24 mouse cellular contexts compared by ENCODE assay signal in the genomic region with DNA sequence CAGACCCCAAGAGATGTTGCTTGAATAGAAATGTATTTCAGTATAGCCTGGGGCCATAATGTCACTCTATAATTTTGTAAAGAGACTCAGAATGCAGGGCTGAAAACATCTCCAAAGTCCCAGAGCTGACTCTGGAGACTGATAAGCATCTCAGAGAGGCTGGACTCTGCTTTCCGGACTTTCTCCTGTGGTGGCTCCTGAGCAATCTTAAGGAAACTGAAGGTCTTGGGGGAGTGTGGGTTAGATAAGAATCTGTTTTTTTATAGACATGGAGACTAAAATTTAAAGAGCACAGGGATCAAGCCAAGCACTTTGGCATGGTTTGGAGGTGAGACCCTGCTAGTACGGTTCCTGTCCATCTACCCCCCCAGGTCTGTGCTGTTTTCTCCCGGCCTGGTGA.
"Had no signal": no experiment of that assay in that cellular context is flagged by ENCODE, and none has a peak within 500 bp of the region (broad histone marks: within the 10 kb centered on the region; RNA-seq: fewer than 3 reads in every experiment).

No protein-coding gene starts in this region.

- H3K4me1 ChIP-seq: heart, embryonic 10.5 days; heart, embryonic 12.5 days; hindbrain, embryonic 15.5 days; kidney, embryonic 15.5 days; limb, embryonic 15.5 days had no signal

- H3K27ac ChIP-seq: gastrocnemius, adult 2 months; heart, embryonic 10.5 days; hindbrain, embryonic 13.5 days; hindbrain, embryonic 15.5 days; hindbrain, postnatal 0 days; kidney, embryonic 15.5 days; kidney, postnatal 0 days; limb, embryonic 13.5 days; limb, embryonic 15.5 days had no signal

- H3K36me3 ChIP-seq: heart, embryonic 10.5 days; heart, embryonic 12.5 days; hindbrain, embryonic 13.5 days; hindbrain, embryonic 15.5 days; kidney, embryonic 15.5 days; limb, embryonic 13.5 days; limb, embryonic 15.5 days had no signal

- H3K4me2 ChIP-seq: heart, embryonic 12.5 days; hindbrain, embryonic 13.5 days; hindbrain, embryonic 15.5 days; kidney, embryonic 15.5 days; limb, embryonic 13.5 days; limb, embryonic 15.5 days had no signal

- DNase-seq: gastrocnemius, adult 2 months; gastrocnemius, postnatal 10 days; gastrocnemius, postnatal 36 days; heart, adult 18-20 months; heart, postnatal 10 days; heart, postnatal 4 days; kidney, adult 11 months; kidney, adult 2 months; kidney, adult 9 months; kidney, postnatal 14 days; kidney, postnatal 36 days; layer of hippocampus, adult 9-11 months; layer of hippocampus, postnatal 36 days; left cerebral cortex, postnatal 4 days had no signal

- ATAC-seq: hindbrain, postnatal 0 days; intestine, embryonic 16.5 days had no signal

- H3K9ac ChIP-seq: heart, embryonic 12.5 days; hindbrain, embryonic 13.5 days; hindbrain, embryonic 15.5 days; kidney, embryonic 15.5 days; limb, embryonic 13.5 days; limb, embryonic 15.5 days had no signal

- H3K4me3 ChIP-seq: gastrocnemius, adult 2 months; heart, embryonic 10.5 days; heart, embryonic 12.5 days; hindbrain, embryonic 13.5 days; hindbrain, embryonic 15.5 days; kidney, embryonic 15.5 days; limb, embryonic 13.5 days; limb, embryonic 15.5 days had no signal

- H3K9me3 ChIP-seq: heart, embryonic 10.5 days; heart, embryonic 12.5 days; hindbrain, embryonic 13.5 days; hindbrain, embryonic 15.5 days; kidney, embryonic 15.5 days; limb, embryonic 13.5 days; limb, embryonic 15.5 days had no signal

- H3K27me3 ChIP-seq: heart, embryonic 12.5 days; kidney, embryonic 15.5 days; limb, embryonic 15.5 days had no signal
